Comparison of ENCODE assay signal across 26 mouse cellular contexts in the genomic region with DNA sequence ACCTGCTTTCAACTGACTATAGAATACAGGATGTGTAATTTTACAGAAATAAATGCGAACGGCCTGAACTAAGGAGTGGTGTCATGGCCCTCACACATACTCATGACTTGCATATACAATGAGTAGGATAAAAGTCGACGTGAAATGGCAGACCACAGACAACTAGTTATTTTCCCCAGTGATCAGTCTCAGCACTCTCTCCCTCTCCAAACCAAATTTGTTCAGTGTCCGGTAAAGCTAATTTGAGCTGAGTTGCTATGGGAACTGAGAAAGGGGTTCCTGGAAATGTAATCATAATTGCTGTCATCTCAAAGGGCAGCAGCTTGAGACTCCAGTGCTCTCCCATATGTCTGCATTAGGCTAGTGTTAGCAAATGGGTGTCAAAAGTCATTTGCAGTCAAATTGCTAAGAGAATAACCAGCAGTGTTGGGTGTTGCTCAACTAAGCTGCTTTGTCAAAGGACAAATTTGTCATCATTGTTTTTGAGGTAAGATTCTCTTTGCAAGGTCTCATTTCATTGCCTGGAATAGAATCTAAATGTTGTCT.
A peak's percentile ranks its signal among the peaks of the same experiment; 100 is the strongest.
DNase-seq lines count a peak whose midpoint lies in the region; ATAC-seq and TF ChIP-seq lines count a peak whose summit lies in the region.
"Had no signal": no experiment of that assay in that cellular context is flagged by ENCODE, and none has a peak within 500 bp of the region (broad histone marks: within the 10 kb centered on the region; RNA-seq: fewer than 3 reads in every experiment).

No protein-coding gene starts in this region.

- H3K4me1 ChIP-seq in forebrain, embryonic 15.5 days: no peaks in the 10 kb centered on the region
- H3K4me1 ChIP-seq in forebrain, embryonic 11.5 days (replicated peaks; ENCODE audit: control insufficient read depth, insufficient read depth, low read length): no peaks in the 10 kb centered on the region
- no peaks in the 10 kb centered on the region for H3K4me1 ChIP-seq in hindbrain, postnatal 0 days (ENCODE audit: insufficient read depth, low read length)
- H3K4me1 ChIP-seq in hindbrain, embryonic 11.5 days (replicated peaks; ENCODE audit: control insufficient read depth, insufficient read depth, low read length): no peaks in the 10 kb centered on the region
- H3K4me1 ChIP-seq: embryonic facial prominence, embryonic 13.5 days; heart, embryonic 13.5 days; limb, embryonic 12.5 days; stomach, embryonic 15.5 days had no signal

- intact Hi-C loops in gastrocnemius, postnatal 36 days (cut with DNase I): no loop called here
- intact Hi-C loops in heart, postnatal 10 days (cut with DNase I): no loop called here

- 78% methylated on average over 5 of the region's 5 CpGs for WGBS in forebrain, embryonic 15.5 days
- WGBS in forebrain, embryonic 11.5 days: 85% methylated on average over 5 of the region's 5 CpGs
- 60% methylated on average over 5 of the region's 5 CpGs for WGBS in hindbrain, postnatal 0 days
- 76% methylated on average over 5 of the region's 5 CpGs for WGBS in hindbrain, embryonic 11.5 days

- DNase-seq in forebrain, embryonic 11.5 days (ENCODE audit: low spot score): no peak
- peak; percentile 25 for DNase-seq in hindbrain, postnatal 0 days (ENCODE audit: low spot score)
- DNase-seq in hindbrain, embryonic 11.5 days (ENCODE audit: low spot score): no peak
- peak; percentile 80 for DNase-seq in MN1 (ENCODE audit: low spot score)
- DNase-seq in forelimb bud, embryonic 11.5 days (ENCODE audit: low read depth, low spot score): peak; percentile 27
- DNase-seq in gastrocnemius, postnatal 36 days: no peak
- no peak for DNase-seq in heart, postnatal 10 days
- DNase-seq: adrenal gland, postnatal 10 days; cerebellum, adult 8-10 months; cerebellum, postnatal 36 days; embryo, embryonic 11 days; gastrocnemius, postnatal 10 days; heart, adult 2 months; kidney, adult 2 months; liver, postnatal 0 days; lung, postnatal 14 days; thymus, postnatal 36 days had no signal

- no peaks in the 10 kb centered on the region for H3K9me3 ChIP-seq in forebrain, embryonic 15.5 days
- H3K9me3 ChIP-seq in forebrain, embryonic 11.5 days (ENCODE audit: control insufficient read depth, low read length): no peaks in the 10 kb centered on the region
- no peaks in the 10 kb centered on the region for H3K9me3 ChIP-seq in hindbrain, postnatal 0 days (ENCODE audit: low read length)
- H3K9me3 ChIP-seq in hindbrain, embryonic 11.5 days (ENCODE audit: control insufficient read depth, low read length): no peaks in the 10 kb centered on the region
- H3K9me3 ChIP-seq: embryonic facial prominence, embryonic 13.5 days; heart, embryonic 13.5 days; limb, embryonic 12.5 days; stomach, embryonic 15.5 days had no signal

- no peaks in the 10 kb centered on the region for H3K27me3 ChIP-seq in forebrain, embryonic 15.5 days
- no peaks in the 10 kb centered on the region for H3K27me3 ChIP-seq in forebrain, embryonic 11.5 days (ENCODE audit: control insufficient read depth, insufficient read depth, low read length)
- no peaks in the 10 kb centered on the region for H3K27me3 ChIP-seq in hindbrain, postnatal 0 days (ENCODE audit: insufficient read depth, low read length)
- H3K27me3 ChIP-seq in hindbrain, embryonic 11.5 days (ENCODE audit: control insufficient read depth, insufficient read depth, low read length): no peaks in the 10 kb centered on the region
- H3K27me3 ChIP-seq: embryonic facial prominence, embryonic 13.5 days; heart, embryonic 13.5 days; limb, embryonic 12.5 days; Patski; stomach, embryonic 15.5 days had no signal

- 0 out of 2 replicates have a peak, but pooled peaks have one; percentile 32 for ATAC-seq in forebrain, embryonic 15.5 days (replicated peaks)
- no peak for ATAC-seq in forebrain, embryonic 11.5 days (replicated peaks; ENCODE audit: low FRiP score)
- ATAC-seq in hindbrain, postnatal 0 days: peak; percentile 32; the same call in 1 of the 2 replicates
- ATAC-seq in hindbrain, embryonic 11.5 days (ENCODE audit: low FRiP score): no peak
- ATAC-seq: liver, postnatal 0 days had no signal

- H3K9ac ChIP-seq in forebrain, embryonic 15.5 days (replicated peaks): no peak overlapping the region
- no peak overlapping the region for H3K9ac ChIP-seq in forebrain, embryonic 11.5 days (ENCODE audit: low read length)
- no peak overlapping the region for H3K9ac ChIP-seq in hindbrain, postnatal 0 days (replicated peaks; ENCODE audit: low read length)
- H3K9ac ChIP-seq in hindbrain, embryonic 11.5 days (ENCODE audit: low read depth, low read length): no peak overlapping the region
- H3K9ac ChIP-seq: embryonic facial prominence, embryonic 13.5 days; heart, embryonic 13.5 days; limb, embryonic 12.5 days; liver, postnatal 0 days; stomach, embryonic 15.5 days had no signal

- no peak overlapping the region for H3K4me2 ChIP-seq in forebrain, embryonic 15.5 days (replicated peaks)
- no peak overlapping the region for H3K4me2 ChIP-seq in forebrain, embryonic 11.5 days (ENCODE audit: low read depth, low read length, severe bottlenecking)
- no peak overlapping the region for H3K4me2 ChIP-seq in hindbrain, postnatal 0 days (ENCODE audit: low read depth, low read length)
- no peak overlapping the region for H3K4me2 ChIP-seq in hindbrain, embryonic 11.5 days (replicated peaks; ENCODE audit: low read depth, low read length)
- H3K4me2 ChIP-seq: embryonic facial prominence, embryonic 13.5 days; heart, embryonic 13.5 days; limb, embryonic 12.5 days; liver, embryonic 11.5 days; stomach, embryonic 15.5 days had no signal

- H3K36me3 ChIP-seq in forebrain, embryonic 15.5 days: no peaks in the 10 kb centered on the region
- H3K36me3 ChIP-seq in forebrain, embryonic 11.5 days (ENCODE audit: control insufficient read depth, insufficient read depth, low read length): no peaks in the 10 kb centered on the region
- H3K36me3 ChIP-seq in hindbrain, postnatal 0 days (ENCODE audit: insufficient read depth, low read length): no peaks in the 10 kb centered on the region
- H3K36me3 ChIP-seq in hindbrain, embryonic 11.5 days (ENCODE audit: control insufficient read depth, insufficient read depth, low read length): no peaks in the 10 kb centered on the region
- H3K36me3 ChIP-seq: embryonic facial prominence, embryonic 13.5 days; heart, embryonic 13.5 days; limb, embryonic 12.5 days; stomach, embryonic 15.5 days had no signal

- no peak overlapping the region for H3K27ac ChIP-seq in forebrain, embryonic 15.5 days (replicated peaks)
- H3K27ac ChIP-seq in forebrain, embryonic 11.5 days (ENCODE audit: low read depth, low read length): no peak overlapping the region
- H3K27ac ChIP-seq in hindbrain, postnatal 0 days: no peak overlapping the region
- no peak overlapping the region for H3K27ac ChIP-seq in hindbrain, embryonic 11.5 days (ENCODE audit: low read depth, low read length)
- H3K27ac ChIP-seq: embryonic facial prominence, embryonic 13.5 days; heart, adult 2 months; heart, embryonic 13.5 days; kidney, postnatal 0 days; limb, embryonic 12.5 days; stomach, embryonic 15.5 days had no signal

- no peak for TF ChIP-seq CTCF in hindbrain, postnatal 0 days (IDR thresholded peaks at IDR 0.05; ENCODE audit: low read depth)

- no peak overlapping the region for H3K4me3 ChIP-seq in forebrain, embryonic 15.5 days
- no peak overlapping the region for H3K4me3 ChIP-seq in forebrain, embryonic 11.5 days (ENCODE audit: low read depth, low read length)
- H3K4me3 ChIP-seq in hindbrain, postnatal 0 days (ENCODE audit: low read length): no peak overlapping the region
- no peak overlapping the region for H3K4me3 ChIP-seq in hindbrain, embryonic 11.5 days (ENCODE audit: low read depth, low read length)
- H3K4me3 ChIP-seq: embryonic facial prominence, embryonic 13.5 days; erythroblast, embryonic 14.5 days; heart, adult 2 months; heart, embryonic 13.5 days; limb, embryonic 12.5 days; stomach, embryonic 15.5 days had no signal

Comparison
In these comparisons a context has a peak if more than half of its experiments do, and no peak if none do; other contexts are left out.
1. ATAC-seq: peak in forebrain, embryonic 15.5 days (single experiment) and hindbrain, postnatal 0 days (single experiment); none in forebrain, embryonic 11.5 days (single experiment) and hindbrain, embryonic 11.5 days (single experiment).
2. DNase-seq: peak in hindbrain, postnatal 0 days (single experiment), MN1 (single experiment) and forelimb bud, embryonic 11.5 days (single experiment); none in forebrain, embryonic 11.5 days (single experiment), hindbrain, embryonic 11.5 days (single experiment), gastrocnemius, postnatal 36 days (0 of 2) and heart, postnatal 10 days (0 of 2).